Mouse (Mus musculus) ES-Bruce4 (cell line): ENCODE results near the gene Optc.

Experiments used
- CTCF ChIP-seq: IDR thresholded peaks from one replicate; pipeline ENCODE4 v1.8.1; 2011; ENCODE audit warnings: low read depth, low read length
- EP300 ChIP-seq: IDR thresholded peaks from 2 replicates; pipeline ENCODE4 v1.6.1; 2011; ENCODE audit warnings: low read depth, low read length; ENCODE audit not compliant: insufficient read depth

- TF ChIP-seq EP300 (no peak), CTCF (no peak)
These were observed 22.2 kb upstream of the Optc start for GRCm38 (mm10) chr1:133929980-133930379.
